Mouse (Mus musculus): Measurements from ENCODE around the gene Arhgef10l. TPM values are rescaled to one million over a fixed set of nuclear protein-coding genes. Genes with fewer than 3 reads are reported as not detected.

The Arhgef10l gene
- polyA plus RNA-seq, 1 experiment from 2014 or later, result 31.2 TPM

GRCm38 (mm10) chr4:140620496-140620895 lies 45.3 kb downstream of the Arhgef10l start:
- Histone ChIP-seq H3K4me1 (peaks cover 47% of the 10 kb centered on the region), H3K27ac (peak overlapping the region; percentile 18; the same call in 1 of the 2 replicates), H3K9ac (no peak overlapping the region), H3K36me3 (peaks cover 2% of the 10 kb centered on the region; the same call in 1 of the 2 replicates), H3K4me2 (replicated peaks) (no peak overlapping the region), H3K9me3 (replicated peaks) (no peaks in the 10 kb centered on the region), H3K27me3 (no peaks in the 10 kb centered on the region), H3K4me3 (no peak overlapping the region)
- ATAC-seq (ENCODE audit: low FRiP score), result no peak
- whole genome bisulfite sequencing, result 75% methylated on average over 5 of the region's 5 CpGs

GRCm38 (mm10) chr4:140617391-140618385 lies 48.1 kb downstream of the Arhgef10l start:
- 68% methylated on average over 16 of the region's 16 CpGs for WGBS
- peaks cover 16% of the 10 kb centered on the region for H3K36me3 ChIP-seq
- no peak overlapping the region for H3K4me2 ChIP-seq (replicated peaks)
- H3K9ac ChIP-seq, result no peak overlapping the region
- ATAC-seq (ENCODE audit: low FRiP score), result no peak; the same call in 1 of the 2 replicates
- no peaks in the 10 kb centered on the region for H3K27me3 ChIP-seq
- peaks cover 29% of the 10 kb centered on the region for H3K4me1 ChIP-seq
- no peak overlapping the region for H3K27ac ChIP-seq
- H3K9me3 ChIP-seq (replicated peaks), result no peaks in the 10 kb centered on the region
- no peak overlapping the region for H3K4me3 ChIP-seq

GRCm38 (mm10) chr4:140616894-140617293 lies 48.9 kb downstream of the Arhgef10l start:
- H3K4me2 ChIP-seq (replicated peaks), result no peak overlapping the region
- H3K4me1 ChIP-seq, result peaks cover 34% of the 10 kb centered on the region
- H3K27ac ChIP-seq, result no peak overlapping the region
- ATAC-seq (ENCODE audit: low FRiP score), result no peak
- no peaks in the 10 kb centered on the region for H3K9me3 ChIP-seq (replicated peaks)
- 94% methylated on average over 11 of the region's 11 CpGs for WGBS
- H3K4me3 ChIP-seq, result no peak overlapping the region
- H3K36me3 ChIP-seq, result peaks cover 16% of the 10 kb centered on the region
- no peak overlapping the region for H3K9ac ChIP-seq
- H3K27me3 ChIP-seq, result no peaks in the 10 kb centered on the region

- H3K4me1 ChIP-seq, result peaks cover 41% of the 10 kb centered on the region
- WGBS, result 81% methylated on average over 7 of the region's 7 CpGs
- H3K9ac ChIP-seq, result no peak overlapping the region
- H3K27me3 ChIP-seq, result no peaks in the 10 kb centered on the region
- ATAC-seq (ENCODE audit: low FRiP score), result no peak
- no peak overlapping the region for H3K4me2 ChIP-seq (replicated peaks)
- H3K27ac ChIP-seq, result no peak overlapping the region
- peaks cover 16% of the 10 kb centered on the region for H3K36me3 ChIP-seq
- no peaks in the 10 kb centered on the region for H3K9me3 ChIP-seq (replicated peaks)
- H3K4me3 ChIP-seq, result no peak overlapping the region
Observed at GRCm38 (mm10) chr4:140616196-140616595, 49.6 kb downstream of the Arhgef10l start.

GRCm38 (mm10) chr4:140615771-140616170 lies 50.0 kb downstream of the Arhgef10l start:
- ATAC-seq (ENCODE audit: low FRiP score), result no peak
- H3K4me2 ChIP-seq (replicated peaks), result no peak overlapping the region
- no peaks in the 10 kb centered on the region for H3K9me3 ChIP-seq (replicated peaks)
- H3K4me3 ChIP-seq, result no peak overlapping the region
- H3K27ac ChIP-seq, result no peak overlapping the region
- WGBS, result 88% methylated on average over 7 of the region's 7 CpGs
- H3K4me1 ChIP-seq, result peaks cover 45% of the 10 kb centered on the region
- peaks cover 17% of the 10 kb centered on the region for H3K36me3 ChIP-seq
- H3K9ac ChIP-seq, result no peak overlapping the region
- no peaks in the 10 kb centered on the region for H3K27me3 ChIP-seq

- Histone ChIP-seq H3K27me3 (no peaks in the 10 kb centered on the region), H3K4me3 (no peak overlapping the region), H3K27ac (peak overlapping the region; percentile 60), H3K36me3 (peaks cover 30% of the 10 kb centered on the region), H3K4me1 (peaks cover 48% of the 10 kb centered on the region), H3K9me3 (replicated peaks) (no peaks in the 10 kb centered on the region), H3K9ac (no peak overlapping the region), H3K4me2 (replicated peaks) (no peak overlapping the region)
- peak; percentile 57 for ATAC-seq (ENCODE audit: low FRiP score)
- WGBS, result 60% methylated on average over 5 of the region's 5 CpGs
Observed at GRCm38 (mm10) chr4:140614553-140614952, 51.3 kb downstream of the Arhgef10l start.

- no peaks in the 10 kb centered on the region for H3K9me3 ChIP-seq (replicated peaks)
- 81% methylated on average over 6 of the region's 6 CpGs for WGBS
- H3K27ac ChIP-seq, result peak overlapping the region; percentile 60
- peaks cover 34% of the 10 kb centered on the region for H3K36me3 ChIP-seq
- no peaks in the 10 kb centered on the region for H3K27me3 ChIP-seq
- no peak overlapping the region for H3K9ac ChIP-seq
- H3K4me1 ChIP-seq, result peaks cover 48% of the 10 kb centered on the region
- no peak overlapping the region for H3K4me3 ChIP-seq
- H3K4me2 ChIP-seq (replicated peaks), result no peak overlapping the region
- peak; percentile 14; the same call in 1 of the 2 replicates for ATAC-seq (ENCODE audit: low FRiP score)
Observed at GRCm38 (mm10) chr4:140614145-140614544, 51.7 kb downstream of the Arhgef10l start.

- Histone ChIP-seq H3K27ac (peak overlapping the region; percentile 60; the same call in 1 of the 2 replicates), H3K9me3 (replicated peaks) (no peaks in the 10 kb centered on the region), H3K9ac (no peak overlapping the region), H3K27me3 (no peaks in the 10 kb centered on the region), H3K4me2 (replicated peaks) (no peak overlapping the region), H3K4me1 (peaks cover 35% of the 10 kb centered on the region), H3K36me3 (peaks cover 55% of the 10 kb centered on the region), H3K4me3 (no peak overlapping the region)
- WGBS, result 24% methylated on average over 12 of the region's 12 CpGs
- ATAC-seq (ENCODE audit: low FRiP score), result no peak
Observed at GRCm38 (mm10) chr4:140610841-140611609, 54.8 kb downstream of the Arhgef10l start.

GRCm38 (mm10) chr4:140608228-140608720 lies 57.5 kb downstream of the Arhgef10l start:
- no peaks in the 10 kb centered on the region for H3K27me3 ChIP-seq
- H3K4me1 ChIP-seq, result peaks cover 33% of the 10 kb centered on the region
- ATAC-seq (ENCODE audit: low FRiP score), result no peak
- peaks cover 54% of the 10 kb centered on the region for H3K36me3 ChIP-seq
- no peak overlapping the region for H3K4me2 ChIP-seq (replicated peaks)
- 72% methylated on average over 9 of the region's 9 CpGs for WGBS
- H3K9ac ChIP-seq, result no peak overlapping the region
- H3K9me3 ChIP-seq (replicated peaks), result no peaks in the 10 kb centered on the region
- H3K27ac ChIP-seq, result no peak overlapping the region
- H3K4me3 ChIP-seq, result no peak overlapping the region

- Histone ChIP-seq H3K4me3 (no peak overlapping the region), H3K4me1 (peaks cover 27% of the 10 kb centered on the region), H3K9ac (no peak overlapping the region), H3K36me3 (peaks cover 54% of the 10 kb centered on the region), H3K27me3 (no peaks in the 10 kb centered on the region), H3K9me3 (replicated peaks) (no peaks in the 10 kb centered on the region), H3K27ac (peak overlapping the region; percentile 12; the same call in 1 of the 2 replicates), H3K4me2 (replicated peaks) (no peak overlapping the region)
- ATAC-seq (ENCODE audit: low FRiP score), result no peak
- 80% methylated on average over 7 of the region's 7 CpGs for WGBS
Observed at GRCm38 (mm10) chr4:140606779-140607178, 59.0 kb downstream of the Arhgef10l start.

- WGBS, result 83% methylated on average over 7 of the region's 7 CpGs
- no peak overlapping the region for H3K4me2 ChIP-seq (replicated peaks)
- no peak overlapping the region for H3K9ac ChIP-seq
- no peaks in the 10 kb centered on the region for H3K9me3 ChIP-seq (replicated peaks)
- no peak for ATAC-seq (ENCODE audit: low FRiP score)
- H3K27me3 ChIP-seq, result no peaks in the 10 kb centered on the region
- H3K27ac ChIP-seq, result no peak overlapping the region; the same call in 1 of the 2 replicates
- H3K4me3 ChIP-seq, result no peak overlapping the region
- H3K4me1 ChIP-seq, result peaks cover 21% of the 10 kb centered on the region
- H3K36me3 ChIP-seq, result peaks cover 54% of the 10 kb centered on the region
Observed at GRCm38 (mm10) chr4:140606197-140606596, 59.6 kb downstream of the Arhgef10l start.

GRCm38 (mm10) chr4:140605790-140606189 lies 60.0 kb downstream of the Arhgef10l start:
- Histone ChIP-seq H3K4me2 (replicated peaks) (no peak overlapping the region), H3K9ac (no peak overlapping the region), H3K36me3 (peaks cover 53% of the 10 kb centered on the region), H3K27ac (no peak overlapping the region; the same call in 1 of the 2 replicates), H3K27me3 (no peaks in the 10 kb centered on the region), H3K4me1 (peaks cover 17% of the 10 kb centered on the region), H3K4me3 (no peak overlapping the region), H3K9me3 (replicated peaks) (no peaks in the 10 kb centered on the region)
- 76% methylated on average over 7 of the region's 7 CpGs for WGBS
- no peak for ATAC-seq (ENCODE audit: low FRiP score)

All from hindbrain, embryonic 12.5 days (tissue).